Mouse (Mus musculus): ENCODE measurements at regions not wholly inside any gene's neighbourhood (a gene's known extent, or its start where the extent isn't known, plus 50 kb on each side); places are given as distances from the start of the nearest gene placed in this dataset.
A peak's percentile ranks its signal among the peaks of the same experiment; 100 is the strongest.
"Not testable (repeated sequence)": the region's sequence is repeated elsewhere in the genome, so short reads cannot be mapped to it uniquely, and the experiment has no call there.

- H3K4me1 ChIP-seq (ENCODE audit: control insufficient read depth, insufficient read depth, low read length); H3K27ac ChIP-seq (ENCODE audit: insufficient read depth, low read length); H3K4me3 ChIP-seq (ENCODE audit: insufficient read depth, low read length): not testable (repeated sequence)
Measured at GRCm38 (mm10) chr12:23026976-23027375, 753.1 kb downstream of the Gm10330 start.

GRCm38 (mm10) chr12:23023556-23023955 is 756.5 kb downstream of the Gm10330 start:
- H3K27ac ChIP-seq (ENCODE audit: insufficient read depth, low read length); H3K4me3 ChIP-seq (ENCODE audit: insufficient read depth, low read length); H3K4me1 ChIP-seq (ENCODE audit: control insufficient read depth, insufficient read depth, low read length): not testable (repeated sequence)

DNA sequence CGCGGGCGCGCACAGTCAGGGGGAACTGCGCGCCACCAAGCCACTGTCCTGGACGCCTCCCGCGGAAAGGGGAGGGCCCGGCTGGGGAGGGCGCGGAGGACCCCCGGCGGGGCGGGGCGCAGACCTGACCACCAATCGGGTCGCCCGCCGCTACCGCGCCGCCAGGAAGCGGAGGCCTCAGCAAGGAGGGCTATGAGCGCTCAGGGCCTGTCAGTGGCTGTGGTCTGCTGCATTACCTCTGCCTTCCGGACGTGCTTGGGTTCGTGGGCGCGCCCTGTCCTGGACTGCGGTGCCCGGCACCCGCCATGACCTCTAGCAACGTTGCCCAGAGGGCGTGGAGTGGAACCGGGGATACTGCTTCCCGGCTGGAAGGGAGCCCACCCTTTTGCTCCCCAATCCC is 769.9 kb downstream of the Gm10330 start:
- H3K4me3 ChIP-seq (ENCODE audit: insufficient read depth, low read length): peak overlapping the region; percentile 45
- not testable (repeated sequence) for H3K4me1 ChIP-seq (ENCODE audit: control insufficient read depth, insufficient read depth, low read length); H3K27ac ChIP-seq (ENCODE audit: insufficient read depth, low read length)
- peak; percentile 7; the same call in 1 of the 2 replicates for TF ChIP-seq POLR2A (IDR thresholded peaks at IDR 0.05; ENCODE audit: low read depth, low read length)

GRCm38 (mm10) chr12:23009662-23010061 is 770.4 kb downstream of the Gm10330 start:
- not testable (repeated sequence) for H3K4me1 ChIP-seq (ENCODE audit: control insufficient read depth, insufficient read depth, low read length); H3K27ac ChIP-seq (ENCODE audit: insufficient read depth, low read length)
- peak overlapping the region; percentile 45 for H3K4me3 ChIP-seq (ENCODE audit: insufficient read depth, low read length)
